Mouse (Mus musculus): Measurements from ENCODE around the gene Mboat7. TPM values are rescaled to one million over a fixed set of nuclear protein-coding genes. Genes with fewer than 3 reads are reported as not detected.

Mboat7 gene
- polyA plus RNA-seq (2017; shearing (Covaris generic)), result 79.1 TPM

DNA sequence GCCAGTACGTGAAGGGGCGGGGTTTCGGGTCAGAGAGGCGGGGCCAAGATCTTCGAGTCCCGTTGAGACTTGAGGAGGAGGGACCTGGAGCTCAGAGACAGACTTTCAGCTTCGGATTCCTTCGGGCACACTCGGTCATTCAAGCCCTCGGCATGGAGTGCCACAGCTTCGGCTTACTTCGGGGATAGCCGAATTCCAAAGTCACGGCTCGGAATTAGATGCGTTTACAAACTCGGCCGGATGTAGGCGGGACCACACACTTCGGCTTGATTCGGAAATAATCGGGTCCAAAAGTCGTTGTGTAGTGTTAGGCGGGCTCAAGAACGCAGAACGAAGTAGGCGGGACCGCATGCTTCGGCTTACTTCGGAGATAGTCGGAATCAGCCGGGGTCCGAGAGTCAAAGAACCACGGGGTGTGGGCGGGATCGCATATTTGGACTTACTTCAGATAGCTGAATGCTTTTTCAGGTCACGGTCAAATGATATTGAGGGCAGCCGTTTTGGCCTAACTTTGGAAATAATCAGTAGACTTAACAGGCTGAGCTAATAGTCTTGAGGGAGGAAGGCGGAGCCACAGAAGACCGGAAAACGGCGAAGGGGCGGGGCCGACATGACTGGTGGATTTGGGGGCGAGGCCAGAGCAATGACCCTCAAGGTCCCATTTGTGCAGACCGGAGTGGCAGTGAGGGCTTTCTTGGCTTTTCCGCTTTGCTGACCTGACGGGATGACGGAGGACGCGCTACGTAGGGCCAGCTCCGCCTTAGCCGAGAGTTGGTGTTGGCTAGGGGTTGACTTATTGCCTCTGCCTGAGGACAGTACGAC is at the start of gene Mboat7:
TSS of gene Mboat7 (minus strand) at position 537 of the 822 bp plus-strand sequence.

GRCm38 (mm10) chr7:3720268-3720667 is 26.9 kb upstream of the Mboat7 start, which contains the start of gene Pirb:
Gene Pirb (minus strand): TSS chr7:3720391.

DNA sequence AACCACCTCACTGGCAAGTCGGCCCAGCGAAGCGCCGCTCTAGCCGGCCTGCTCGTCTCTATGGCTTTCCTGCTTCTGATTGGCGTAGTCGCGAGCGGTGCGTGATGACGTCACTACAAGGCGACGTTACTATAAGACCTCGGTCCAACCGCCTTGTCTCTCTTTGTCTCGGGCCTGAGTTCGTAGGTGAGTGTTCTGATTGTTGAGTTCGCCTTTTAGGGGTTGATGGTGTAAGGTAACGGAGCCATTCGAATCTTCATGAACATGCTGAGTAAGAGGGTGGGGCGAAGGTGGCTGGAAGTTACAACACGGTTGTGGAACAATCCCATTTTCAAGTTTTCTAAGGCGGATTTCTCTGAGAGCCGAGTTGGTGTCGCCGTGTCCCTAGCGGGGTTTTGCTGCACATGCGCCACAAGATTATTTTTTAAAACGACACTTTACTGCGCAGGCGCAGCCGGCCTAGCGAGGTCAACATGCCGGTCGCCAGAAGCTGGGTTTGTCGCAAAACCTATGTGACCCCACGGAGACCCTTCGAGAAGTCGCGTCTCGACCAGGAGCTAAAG is 10.6 kb upstream of the Mboat7 start, which contains the start of gene Rps9:
TSS of gene Rps9 (plus strand) at position 115 of the 563 bp plus-strand sequence.

DNA sequence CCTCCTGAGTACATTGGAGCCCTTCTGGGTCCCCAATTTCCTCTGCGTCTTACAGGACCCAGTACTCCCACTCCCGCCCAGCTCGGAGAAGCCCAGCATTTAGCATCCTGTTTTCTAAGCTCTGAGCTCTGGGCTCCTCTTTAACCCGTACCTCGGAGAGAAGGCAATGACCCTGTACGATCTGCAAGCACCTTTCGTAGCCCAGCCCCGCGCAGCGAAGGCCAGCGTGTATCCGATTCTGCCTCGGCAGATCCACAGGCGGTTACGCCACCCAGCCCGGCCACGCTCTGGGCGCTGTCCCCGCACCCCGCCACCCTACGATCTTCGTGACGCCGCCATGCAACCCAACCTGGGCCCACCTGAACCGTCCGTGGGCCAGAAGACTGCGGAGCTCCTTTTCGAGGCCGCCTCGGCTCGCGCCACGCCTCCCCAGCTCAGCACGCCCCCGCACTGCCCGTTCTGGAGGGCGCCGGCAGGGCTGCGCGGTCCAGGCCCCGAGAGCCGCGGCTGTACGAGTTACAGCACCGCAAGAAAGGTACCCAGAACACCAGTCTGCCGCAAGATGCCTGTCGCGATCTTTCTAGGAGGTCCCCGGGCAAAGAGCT is 839 bp downstream of the Mboat7 start, which contains the start of gene Tsen34:
TSS of gene Tsen34 (plus strand) at position 482 of the 605 bp plus-strand sequence.

GRCm38 (mm10) chr7:3677342-3677741 is 16.0 kb downstream of the Mboat7 start, which contains the start of gene Tmc4:
Gene Tmc4 (minus strand): TSS chr7:3677553.

DNA sequence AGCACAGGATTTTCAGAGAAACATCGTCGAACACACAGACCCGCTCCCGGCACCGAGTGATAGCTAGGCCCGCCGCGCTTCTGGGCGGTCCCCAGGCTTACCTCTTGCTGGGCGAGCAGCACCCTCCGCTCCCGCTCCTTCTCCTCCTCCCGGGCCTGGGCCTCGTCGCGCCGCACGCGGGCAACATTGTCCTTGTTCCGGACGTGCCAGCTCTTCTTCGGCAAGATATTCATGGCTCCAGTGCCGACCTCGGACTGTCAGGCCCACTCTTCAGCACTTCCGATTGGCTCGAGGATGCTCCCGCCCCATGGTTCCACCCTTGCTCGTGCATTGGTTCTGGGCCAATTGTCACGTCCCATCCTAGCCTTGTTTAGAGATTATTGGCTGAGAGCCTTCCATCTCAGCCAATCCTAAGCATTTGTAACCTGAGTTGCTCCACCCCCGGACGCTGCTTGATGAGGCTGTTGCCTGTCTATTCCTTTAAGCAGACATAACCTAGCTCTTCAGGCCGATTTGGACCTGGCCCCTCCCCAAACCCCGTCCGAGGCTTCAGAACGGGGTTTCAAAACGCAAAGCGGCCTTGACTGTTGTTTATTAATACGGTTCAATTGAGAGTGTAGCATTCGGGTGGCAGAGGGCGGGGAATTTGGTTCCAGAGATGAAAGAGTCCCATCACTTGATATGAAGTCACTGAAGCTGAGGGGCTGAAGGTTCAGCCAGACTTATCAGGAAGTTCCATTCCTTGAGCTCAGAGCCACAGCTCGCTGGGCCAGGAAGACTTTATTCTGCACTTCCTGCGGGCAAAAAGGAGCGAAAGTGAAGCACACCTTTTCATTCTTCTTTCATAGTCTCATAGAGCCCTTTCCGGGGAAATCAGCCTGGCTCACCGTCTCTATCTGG is 27.9 kb downstream of the Mboat7 start, which contains the start of gene Leng1:
TSS of gene Leng1 (minus strand) at position 626 of the 900 bp plus-strand sequence.

DNA sequence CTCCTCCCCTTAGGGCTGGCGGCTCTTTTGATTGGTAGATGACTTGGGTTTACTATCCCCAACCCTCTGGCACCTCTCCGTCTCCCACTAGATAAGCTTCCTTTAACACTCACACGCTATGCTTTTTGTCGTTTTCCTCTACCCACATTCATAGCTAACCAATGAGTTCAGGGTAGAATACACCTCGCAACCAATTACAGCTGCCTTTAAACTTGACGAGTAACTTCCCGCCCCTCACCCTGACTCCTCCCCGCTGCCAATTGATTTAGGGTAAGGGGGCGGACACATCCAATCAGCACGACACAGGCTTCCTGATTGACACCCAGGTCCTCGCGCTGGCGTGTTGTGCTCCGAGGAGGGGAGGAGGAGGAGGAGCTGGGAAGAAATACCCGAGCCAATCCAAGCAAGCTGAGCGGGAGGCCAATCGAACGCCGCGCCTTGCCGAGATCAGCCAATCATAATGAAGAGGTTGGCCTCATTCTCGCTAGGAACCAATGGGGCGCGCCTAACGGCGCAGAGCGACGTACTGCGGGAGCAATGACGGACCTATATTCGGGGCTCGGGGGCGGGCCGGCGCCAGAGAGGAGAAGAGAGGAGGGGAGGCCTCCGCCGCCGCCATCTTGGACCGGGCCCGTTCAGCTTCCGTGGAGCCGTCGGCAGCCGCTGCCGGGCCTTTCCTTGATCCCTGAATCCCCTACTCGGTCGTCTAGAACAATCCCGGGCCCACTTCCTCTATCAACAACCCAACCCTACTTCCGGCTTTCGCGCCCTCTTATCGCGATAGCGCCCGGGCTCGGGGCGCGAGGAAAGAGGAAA is 48.4 kb downstream of the Mboat7 start, which contains the start of gene Cnot3:
TSS of gene Cnot3 (plus strand) at position 597 of the 816 bp plus-strand sequence.

GRCm38 (mm10) chr7:3629543-3630477 is 63.5 kb downstream of the Mboat7 start, which contains the start of the genes Tfpt and Prpf31:
Gene Tfpt (minus strand): TSS chr7:3629929.
Gene Prpf31 (plus strand): TSS chr7:3629985.

Other genes starting within 250 kb of the Mboat7 start
- gene Tarm1, start 190.9 kb downstream of the Mboat7 start, polyA plus RNA-seq (2017; shearing (Covaris generic)), result not detected
- gene Oscar, start 77.4 kb downstream of the Mboat7 start, polyA plus RNA-seq (2017; shearing (Covaris generic)), result not detected
- 501 TPM for gene Ndufa3, start 76.2 kb downstream of the Mboat7 start, polyA plus RNA-seq (2017; shearing (Covaris generic))
- 51.7 TPM for gene Tfpt, start 63.6 kb downstream of the Mboat7 start, polyA plus RNA-seq (2017; shearing (Covaris generic))
- gene Prpf31, start 63.5 kb downstream of the Mboat7 start, polyA plus RNA-seq (2017; shearing (Covaris generic)), result 96.5 TPM
- 110 TPM for gene Cnot3, start 48.3 kb downstream of the Mboat7 start, polyA plus RNA-seq (2017; shearing (Covaris generic))
- gene Leng1, start 27.7 kb downstream of the Mboat7 start, polyA plus RNA-seq (2017; shearing (Covaris generic)), result 29.2 TPM
- gene Tmc4, start 16.0 kb downstream of the Mboat7 start, polyA plus RNA-seq (2017; shearing (Covaris generic)), result 4.6 TPM
- 20.6 TPM for gene Tsen34, start 660 bp downstream of the Mboat7 start, polyA plus RNA-seq (2017; shearing (Covaris generic))
- gene Rps9, start 10.5 kb upstream of the Mboat7 start, polyA plus RNA-seq (2017; shearing (Covaris generic)), result 1,712 TPM
- 1.7 TPM for gene Pirb, start 26.9 kb upstream of the Mboat7 start, polyA plus RNA-seq (2017; shearing (Covaris generic))
- gene Gm15448, start 132.2 kb upstream of the Mboat7 start, polyA plus RNA-seq (2017; shearing (Covaris generic)), result not detected
- gene Pira2, start 151.5 kb upstream of the Mboat7 start, polyA plus RNA-seq (2017; shearing (Covaris generic)), result 0.62 TPM
- 1.5 TPM for gene Gm14548, start 204.6 kb upstream of the Mboat7 start, polyA plus RNA-seq (2017; shearing (Covaris generic))
- 0.20 TPM for gene Lilra6, start 222.0 kb upstream of the Mboat7 start, polyA plus RNA-seq (2017; shearing (Covaris generic))

All from inflammation-experienced regulatory T-cells, adult 16 weeks (primary cell).